Mouse (Mus musculus): ENCODE results near the gene Cblc.

- TF ChIP-seq GATA1 (IDR thresholded peaks at IDR 0.05; ENCODE audit: borderline replicate concordance, low read length) (no peak), FLI1 (IDR thresholded peaks at IDR 0.05; ENCODE audit: low read length) (no peak)
These were observed 25.6 kb downstream of the Cblc start, which contains the start of gene Bcam for GRCm38 (mm10) chr7:19770984-19771391.

Data from megakaryocyte, embryonic 14.5 days (primary cell).